Mouse (Mus musculus): ENCODE data around the gene Fdps. TPM values are rescaled to one million over a fixed set of nuclear protein-coding genes. Genes with fewer than 3 reads are reported as not detected.

Fdps gene
- polyA plus RNA-seq, 1 experiment from 2014 or later = 253 TPM

GRCm38 (mm10) chr3:89100811-89101210 is 948 bp downstream of the Fdps start, which contains the start of gene Gm43738:
Gene Gm43738 (minus strand): TSS chr3:89101099.
- no peak for ATAC-seq (ENCODE audit: insufficient number of reproducible peaks, low FRiP score, low TSS enrichment, low read depth)
- H3K9ac ChIP-seq = peak within 1 kb of the TSS; percentile 67
- WGBS = 33% methylated on average over 7 of the region's 7 CpGs

GRCm38 (mm10) chr3:89094021-89094420 is 7.7 kb downstream of the Fdps start:
- Histone ChIP-seq H3K4me3 (no peak overlapping the region), H3K4me2 (no peak overlapping the region), H3K9ac (no peak overlapping the region), H3K36me3 (peaks cover 46% of the 10 kb centered on the region), H3K4me1 (peaks cover 32% of the 10 kb centered on the region), H3K27me3 (peaks cover 11% of the 10 kb centered on the region; the same call in 1 of the 2 replicates), H3K9me3 (no peaks in the 10 kb centered on the region), H3K27ac (no peak overlapping the region)
- 79% methylated on average over 10 of the region's 10 CpGs for WGBS
- no peak for ATAC-seq (ENCODE audit: insufficient number of reproducible peaks, low FRiP score, low TSS enrichment, low read depth)

More at GRCm38 (mm10) chr3:89100811-89101210, 948 bp downstream of the Fdps start, which contains the start of gene Gm43738:
- Histone ChIP-seq H3K36me3 (peaks cover 37% of the 10 kb centered on the region), H3K9me3 (no peaks in the 10 kb centered on the region), H3K4me2 (peak within 1 kb of the TSS; percentile 84), H3K4me3 (peak within 1 kb of the TSS; percentile 62), H3K27me3 (no peaks in the 10 kb centered on the region), H3K27ac (peak within 1 kb of the TSS; percentile 82), H3K4me1 (peaks cover 32% of the 10 kb centered on the region)

- Histone ChIP-seq H3K27ac (no peak within 1 kb of the TSS), H3K9ac (peak within 1 kb of the TSS; percentile 57), H3K36me3 (peaks cover 46% of the 10 kb centered on the region), H3K9me3 (no peaks in the 10 kb centered on the region), H3K27me3 (peaks cover 11% of the 10 kb centered on the region; the same call in 1 of the 2 replicates), H3K4me3 (peak within 1 kb of the TSS; percentile 65), H3K4me1 (peaks cover 39% of the 10 kb centered on the region), H3K4me2 (peak within 1 kb of the TSS; percentile 97)
- under 1% methylated on average over 18 of the region's 18 CpGs for WGBS
- peak; percentile 62; the same call in 1 of the 2 replicates for ATAC-seq (ENCODE audit: insufficient number of reproducible peaks, low FRiP score, low TSS enrichment, low read depth)
Observed at GRCm38 (mm10) chr3:89093175-89093574, 8.6 kb downstream of the Fdps start, which contains the start of gene Rusc1. Gene Rusc1 (minus strand): TSS chr3:89093311.

- Histone ChIP-seq H3K27ac (no peak overlapping the region), H3K27me3 (peaks cover 11% of the 10 kb centered on the region; the same call in 1 of the 2 replicates), H3K4me1 (peaks cover 45% of the 10 kb centered on the region), H3K9ac (peak overlapping the region; percentile 57), H3K9me3 (no peaks in the 10 kb centered on the region), H3K4me2 (peak overlapping the region; percentile 97), H3K36me3 (peaks cover 47% of the 10 kb centered on the region), H3K4me3 (peak overlapping the region; percentile 65)
- 20% methylated on average over 11 of the region's 11 CpGs for WGBS
- no peak for ATAC-seq (ENCODE audit: insufficient number of reproducible peaks, low FRiP score, low TSS enrichment, low read depth)
Observed at GRCm38 (mm10) chr3:89092509-89093090, 9.2 kb downstream of the Fdps start.

GRCm38 (mm10) chr3:89091811-89092508 is 9.8 kb downstream of the Fdps start:
- peaks cover 11% of the 10 kb centered on the region; the same call in 1 of the 2 replicates for H3K27me3 ChIP-seq
- peak overlapping the region; percentile 93 for H3K27ac ChIP-seq
- peak overlapping the region; percentile 57 for H3K9ac ChIP-seq
- peak overlapping the region; percentile 97 for H3K4me2 ChIP-seq
- no peaks in the 10 kb centered on the region for H3K9me3 ChIP-seq
- ATAC-seq (ENCODE audit: insufficient number of reproducible peaks, low FRiP score, low TSS enrichment, low read depth) = no peak
- H3K36me3 ChIP-seq = peaks cover 44% of the 10 kb centered on the region
- H3K4me1 ChIP-seq = peaks cover 47% of the 10 kb centered on the region
- WGBS = 13% methylated on average over 20 of the region's 20 CpGs
- H3K4me3 ChIP-seq = peak overlapping the region; percentile 65

- Histone ChIP-seq H3K4me1 (peaks cover 50% of the 10 kb centered on the region), H3K4me2 (peak overlapping the region; percentile 97), H3K27me3 (peaks cover 11% of the 10 kb centered on the region; the same call in 1 of the 2 replicates), H3K36me3 (peaks cover 43% of the 10 kb centered on the region), H3K27ac (peak overlapping the region; percentile 93), H3K4me3 (peak overlapping the region; percentile 65), H3K9ac (peak overlapping the region; percentile 57), H3K9me3 (no peaks in the 10 kb centered on the region)
- peak; percentile 83 for ATAC-seq (ENCODE audit: insufficient number of reproducible peaks, low FRiP score, low TSS enrichment, low read depth)
- under 1% methylated on average over 70 of the region's 74 CpGs for WGBS
Observed at GRCm38 (mm10) chr3:89090694-89091655, 10.8 kb downstream of the Fdps start.

- peak overlapping the region; percentile 93 for H3K27ac ChIP-seq
- WGBS = 1% methylated on average over 40 of the region's 40 CpGs
- peak; percentile 73 for ATAC-seq (ENCODE audit: insufficient number of reproducible peaks, low FRiP score, low TSS enrichment, low read depth)
- peaks cover 50% of the 10 kb centered on the region for H3K4me1 ChIP-seq
- peaks cover 11% of the 10 kb centered on the region; the same call in 1 of the 2 replicates for H3K27me3 ChIP-seq
- peak overlapping the region; percentile 65 for H3K4me3 ChIP-seq
- H3K36me3 ChIP-seq = peaks cover 39% of the 10 kb centered on the region
- H3K4me2 ChIP-seq = peak overlapping the region; percentile 97
- H3K9ac ChIP-seq = peak overlapping the region; percentile 57
- no peaks in the 10 kb centered on the region for H3K9me3 ChIP-seq
Observed at GRCm38 (mm10) chr3:89089882-89090591, 11.7 kb downstream of the Fdps start.

GRCm38 (mm10) chr3:89088974-89089373 is 12.8 kb downstream of the Fdps start:
- H3K4me1 ChIP-seq = peaks cover 48% of the 10 kb centered on the region
- H3K27ac ChIP-seq = no peak overlapping the region
- no peaks in the 10 kb centered on the region for H3K9me3 ChIP-seq
- peaks cover 36% of the 10 kb centered on the region for H3K36me3 ChIP-seq
- peak overlapping the region; percentile 65 for H3K4me3 ChIP-seq
- peak overlapping the region; percentile 24; the same call in 1 of the 2 replicates for H3K9ac ChIP-seq
- WGBS = 58% methylated on average over 14 of the region's 14 CpGs
- H3K4me2 ChIP-seq = peak overlapping the region; percentile 97
- no peak for ATAC-seq (ENCODE audit: insufficient number of reproducible peaks, low FRiP score, low TSS enrichment, low read depth)
- peaks cover 11% of the 10 kb centered on the region; the same call in 1 of the 2 replicates for H3K27me3 ChIP-seq

- H3K9me3 ChIP-seq = no peaks in the 10 kb centered on the region
- peaks cover 39% of the 10 kb centered on the region for H3K4me1 ChIP-seq
- H3K4me3 ChIP-seq = peak overlapping the region; percentile 1; the same call in 1 of the 2 replicates
- H3K36me3 ChIP-seq = peaks cover 37% of the 10 kb centered on the region
- H3K4me2 ChIP-seq = peak overlapping the region; percentile 31
- no peak for ATAC-seq (ENCODE audit: insufficient number of reproducible peaks, low FRiP score, low TSS enrichment, low read depth)
- H3K27me3 ChIP-seq = peaks cover 5% of the 10 kb centered on the region; the same call in 1 of the 2 replicates
- WGBS = 17% methylated on average over 21 of the region's 21 CpGs
- H3K9ac ChIP-seq = no peak overlapping the region
- peak overlapping the region; percentile 33; the same call in 1 of the 2 replicates for H3K27ac ChIP-seq
Observed at GRCm38 (mm10) chr3:89087338-89088110, 14.2 kb downstream of the Fdps start.

GRCm38 (mm10) chr3:89084654-89085190 is 17.0 kb downstream of the Fdps start:
- no peaks in the 10 kb centered on the region for H3K9me3 ChIP-seq
- WGBS = 86% methylated on average over 12 of the region's 12 CpGs
- H3K27ac ChIP-seq = no peak overlapping the region
- no peak overlapping the region for H3K9ac ChIP-seq
- peaks cover 44% of the 10 kb centered on the region for H3K36me3 ChIP-seq
- no peaks in the 10 kb centered on the region for H3K27me3 ChIP-seq
- H3K4me2 ChIP-seq = no peak overlapping the region
- H3K4me3 ChIP-seq = no peak overlapping the region
- no peak for ATAC-seq (ENCODE audit: insufficient number of reproducible peaks, low FRiP score, low TSS enrichment, low read depth)
- H3K4me1 ChIP-seq = peaks cover 25% of the 10 kb centered on the region

Measured in limb, embryonic 15.5 days (tissue).